Mouse (Mus musculus): ENCODE measurements around the gene Card10.
A peak's percentile ranks its signal among the peaks of the same experiment; 100 is the strongest.

Gene Card10

DNA sequence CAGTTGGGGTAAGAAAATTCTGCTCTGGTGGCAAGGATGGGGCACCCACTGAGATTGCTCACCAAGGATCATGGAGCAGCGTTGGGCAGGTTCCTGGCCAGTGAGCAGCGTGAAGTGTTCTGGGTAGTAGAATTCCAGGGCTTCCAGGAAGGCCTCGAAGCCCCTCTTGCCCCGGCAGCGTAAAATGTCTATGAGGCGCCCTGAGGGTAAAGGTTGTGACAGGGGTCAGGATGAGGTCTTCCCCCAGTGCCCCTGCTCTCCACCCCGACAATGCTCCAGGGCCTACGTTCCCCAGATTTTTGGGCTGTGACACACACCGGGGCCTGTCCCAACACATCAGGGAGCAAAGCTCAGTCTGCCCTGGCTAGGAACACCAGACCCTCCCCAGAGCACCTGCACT lies 1.3 kb downstream of the Card10 start:
- DNase-seq, result peak; percentile 10

DNA sequence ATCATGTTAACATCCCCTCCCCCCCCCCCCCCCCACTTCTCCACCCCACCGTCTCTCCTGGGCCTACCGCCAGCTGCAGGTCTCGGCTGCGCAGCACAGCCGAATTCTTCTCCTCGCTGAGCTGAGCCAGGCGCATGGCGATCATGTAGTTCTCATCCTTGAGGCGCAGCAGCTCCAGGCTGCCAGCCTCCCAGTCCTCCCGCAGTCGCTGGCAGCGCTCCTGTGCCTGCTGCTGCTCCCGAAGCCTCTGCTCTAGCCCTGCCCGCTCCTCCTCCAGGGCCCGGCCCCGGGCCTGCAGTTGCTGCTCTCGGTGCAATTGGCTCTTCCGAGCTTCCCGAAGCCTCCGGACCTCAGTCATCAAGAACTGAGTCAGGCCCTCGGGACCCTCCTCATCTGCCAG lies 3.8 kb downstream of the Card10 start:
- no peak for DNase-seq

DNA sequence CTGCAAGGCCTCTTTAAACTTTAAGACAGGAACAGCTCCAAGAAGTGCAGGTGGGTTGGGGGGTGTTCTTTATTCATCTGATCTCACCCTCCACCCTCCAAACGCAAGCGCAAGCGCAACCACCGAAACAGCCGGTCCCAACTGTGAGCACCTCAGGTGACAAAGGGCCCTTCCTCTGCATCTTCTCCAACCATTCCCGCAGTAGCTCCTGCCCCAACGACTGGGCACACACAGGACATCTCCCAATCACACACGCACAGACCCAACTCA lies 5.8 kb downstream of the Card10 start:
- DNase-seq, result no peak

DNA sequence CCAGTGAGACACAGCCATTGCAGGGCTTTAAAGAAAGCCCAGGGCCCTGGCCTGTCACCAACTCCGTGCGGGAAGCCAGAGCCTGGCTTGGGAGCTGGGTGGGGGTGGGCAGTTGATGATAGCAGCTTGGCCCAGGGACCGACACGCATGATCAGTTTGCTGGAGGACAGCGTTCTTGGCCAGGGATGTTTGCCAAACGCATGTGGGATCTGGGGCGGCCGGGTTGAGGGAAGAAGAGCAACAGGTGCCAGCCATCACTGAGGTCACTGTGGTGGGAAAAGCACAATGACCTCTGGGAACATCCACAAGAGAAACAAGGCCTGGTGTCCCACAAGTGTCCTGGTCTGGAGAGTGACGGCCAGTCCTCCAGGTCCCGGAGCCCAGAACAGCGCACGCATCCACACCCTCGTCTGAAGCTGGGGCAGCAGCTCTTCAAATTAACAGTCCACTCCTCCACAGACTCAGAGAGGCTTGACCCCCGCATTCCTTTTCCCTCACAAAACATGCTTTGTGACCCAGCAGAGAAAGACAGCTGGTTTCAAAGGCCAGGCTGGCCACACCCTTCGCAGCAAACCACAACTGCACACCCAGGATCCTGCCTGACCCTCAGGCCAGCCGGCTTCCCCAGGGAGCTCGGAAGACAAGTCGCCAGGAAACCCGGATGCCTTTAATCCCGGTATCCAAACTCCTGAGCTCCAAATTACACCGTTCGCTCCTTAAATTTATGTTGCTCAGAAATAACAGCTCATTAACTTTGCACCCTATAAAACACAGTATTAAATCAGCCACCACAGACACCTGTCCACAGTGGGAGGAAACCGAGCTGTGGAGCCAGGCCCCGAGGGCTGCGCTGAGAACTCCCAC lies 6.4 kb downstream of the Card10 start:
- DNase-seq, result peak; percentile 75

DNA sequence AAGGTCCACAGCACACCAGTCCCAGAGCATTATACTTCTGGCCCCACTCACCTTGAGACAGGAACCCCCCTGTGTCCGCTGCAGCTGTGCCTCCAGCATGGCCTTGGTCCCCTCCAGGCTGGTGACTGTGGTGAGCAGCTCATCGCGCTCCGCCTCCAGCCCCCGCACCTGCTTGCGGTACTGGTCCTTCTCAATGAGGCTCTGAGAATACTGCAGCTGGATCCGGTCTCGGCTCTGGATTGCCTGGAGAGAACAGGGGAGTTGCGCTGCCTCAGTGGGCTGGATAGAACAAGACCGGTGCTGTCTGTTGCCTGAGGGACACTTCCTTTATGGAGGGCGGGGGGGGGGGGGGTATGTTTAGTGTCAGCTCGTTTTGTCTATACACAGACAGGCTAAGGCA lies 11.9 kb downstream of the Card10 start:
- DNase-seq, result no peak

DNA sequence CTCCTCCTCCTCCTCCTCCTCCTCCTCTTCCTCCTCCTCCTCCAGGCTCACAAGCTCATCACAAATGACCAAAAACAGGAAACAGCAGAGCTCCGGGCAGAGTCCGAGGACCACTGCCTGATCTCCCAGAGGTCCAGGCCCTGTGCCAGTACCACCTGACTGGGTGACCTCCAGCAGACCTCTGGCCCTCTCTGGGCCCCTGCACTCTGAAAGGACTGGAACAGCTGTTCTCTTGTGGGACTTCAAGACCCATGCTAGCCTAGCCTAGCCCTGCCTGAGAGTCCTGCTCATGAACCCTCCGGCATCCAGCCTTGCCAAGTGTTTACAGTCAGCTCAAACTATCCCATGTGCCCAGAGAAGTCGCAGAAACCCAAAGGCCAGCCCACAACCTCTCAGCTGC lies 12.4 kb downstream of the Card10 start:
- DNase-seq, result peak; percentile 92

DNA sequence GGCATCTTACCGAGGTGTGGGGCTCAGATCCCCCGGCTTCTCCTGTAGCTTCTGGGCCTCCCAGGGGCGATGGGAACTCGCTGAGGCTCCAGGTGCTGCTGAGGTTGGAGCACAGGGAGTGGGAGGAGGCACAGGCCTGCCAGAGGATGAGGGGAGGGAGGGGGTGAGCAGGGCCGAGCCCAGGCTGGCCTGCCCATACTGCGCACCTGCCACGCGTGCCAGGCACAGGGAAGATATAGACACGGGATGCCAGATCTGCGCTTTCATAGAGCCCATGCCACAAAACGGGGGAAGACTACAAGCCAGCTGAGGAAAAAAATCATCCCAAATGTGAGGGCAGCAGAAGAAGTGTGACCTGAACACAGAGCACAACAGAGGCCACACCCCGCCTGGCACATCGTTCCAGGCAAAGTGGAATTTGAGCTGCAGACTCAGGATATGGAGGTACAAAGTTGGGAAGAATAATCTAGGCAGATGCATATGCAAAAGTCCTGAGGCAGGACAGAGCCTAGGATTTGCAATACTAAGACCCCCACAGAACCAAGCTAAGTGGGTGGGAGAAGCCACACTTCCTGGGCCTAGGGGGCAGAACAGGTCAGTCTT lies 13.0 kb downstream of the Card10 start:
- no peak for DNase-seq

DNA sequence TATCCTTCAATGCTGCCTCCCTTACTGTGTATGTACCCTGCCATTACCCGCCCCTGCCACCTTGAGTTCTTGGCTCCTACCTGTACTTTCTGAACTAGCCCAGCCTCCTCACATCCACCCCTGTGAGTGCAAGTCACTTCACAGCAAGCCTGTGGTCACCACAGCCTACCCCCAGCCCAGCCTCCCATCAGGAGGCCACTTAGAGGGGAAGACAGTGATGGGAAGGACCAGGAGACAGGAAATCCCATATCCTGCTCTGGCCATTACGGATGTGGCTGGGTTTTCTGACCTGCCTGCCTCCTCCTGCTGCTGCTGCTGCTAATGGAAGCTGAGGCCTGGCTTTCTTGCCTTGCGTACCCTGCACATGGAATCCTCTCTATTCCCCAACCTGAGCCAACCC lies 14.8 kb downstream of the Card10 start:
- DNase-seq, result peak; percentile 59

DNA sequence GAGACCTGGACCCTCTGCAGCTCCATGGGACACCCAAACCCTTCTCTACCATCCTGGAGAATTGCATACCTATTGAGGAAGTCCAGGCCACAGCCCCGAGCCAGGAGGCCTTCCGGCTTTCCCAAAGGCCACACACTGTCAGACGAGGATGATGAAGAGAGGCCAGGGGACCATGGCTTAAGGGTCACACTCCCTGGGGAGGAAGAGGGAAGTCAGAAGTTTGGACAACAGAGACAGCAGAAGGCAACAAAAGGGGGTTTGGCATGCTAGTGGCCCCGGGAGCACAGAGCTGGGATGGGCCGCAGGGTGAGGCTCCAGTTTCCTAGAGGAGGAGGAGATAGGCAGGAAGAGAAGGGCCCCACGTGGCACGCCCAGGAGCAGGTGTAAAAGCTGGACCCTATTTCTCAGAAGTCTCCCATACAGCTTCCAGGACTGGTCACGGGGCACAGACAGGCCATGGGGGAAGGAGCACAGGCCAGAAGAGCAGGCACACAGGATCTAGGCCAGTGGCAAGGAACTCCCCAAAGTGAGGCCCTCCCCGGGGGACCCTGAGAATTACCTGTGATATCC lies 15.5 kb downstream of the Card10 start:
- DNase-seq, result peak; percentile 73

DNA sequence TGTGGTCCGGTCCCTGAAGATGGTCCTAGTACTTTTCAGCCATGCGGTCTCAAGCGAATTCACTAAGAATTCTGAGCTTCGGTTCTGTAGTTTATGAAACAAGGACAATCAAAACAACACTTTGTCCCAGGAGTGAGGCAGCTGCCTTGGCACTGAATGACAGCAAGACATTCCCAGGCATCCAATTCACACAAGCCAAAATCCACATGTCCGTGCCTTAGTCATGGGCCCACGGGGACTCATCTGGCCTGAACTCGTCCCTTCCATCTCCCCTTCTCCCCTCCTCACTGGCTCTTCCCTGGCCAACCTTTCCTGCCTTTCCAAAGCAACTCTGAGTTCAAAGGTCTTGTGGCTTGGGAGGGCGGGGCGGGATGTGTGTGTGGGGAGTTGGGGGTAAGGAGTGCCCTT lies 16.4 kb downstream of the Card10 start:
- no peak for DNase-seq

DNA sequence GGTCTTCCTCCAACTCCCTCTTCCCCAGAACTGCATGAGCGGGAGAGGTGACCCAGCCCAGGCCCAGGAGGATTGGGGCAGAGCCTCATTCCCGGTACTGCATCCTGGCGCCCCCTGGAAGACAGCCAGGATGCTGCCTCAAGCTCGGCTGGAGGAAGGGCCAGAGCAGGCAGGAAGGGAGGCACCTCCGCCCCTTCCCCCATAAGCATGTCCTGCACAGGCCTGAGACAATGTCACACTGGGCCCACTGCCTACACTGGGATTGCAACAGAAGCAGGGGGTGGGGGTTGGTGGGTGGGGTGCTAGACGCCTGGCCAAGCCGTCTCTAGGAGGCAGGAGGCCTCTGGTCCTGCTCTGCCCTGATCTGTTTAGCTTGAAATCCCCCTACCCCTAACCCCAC lies 16.9 kb downstream of the Card10 start:
- peak; percentile 86 for DNase-seq

DNA sequence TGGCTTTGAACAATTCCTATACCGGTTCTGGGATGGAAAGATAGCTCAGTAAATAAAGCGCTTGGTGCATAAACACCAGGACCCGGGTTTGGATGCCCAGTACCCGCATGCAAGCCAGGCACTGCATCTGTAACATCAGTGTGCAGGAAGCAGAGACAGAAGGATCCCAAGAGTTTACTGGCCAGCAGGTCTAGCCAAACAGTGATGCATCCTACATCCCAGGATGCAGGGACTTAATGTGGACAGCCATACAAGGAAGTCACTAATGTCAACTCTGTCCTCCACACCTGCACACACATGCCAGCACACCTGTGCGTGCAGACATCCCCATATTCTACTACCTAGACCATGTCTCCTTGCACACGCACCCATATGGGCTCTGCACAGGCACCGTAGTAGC lies 17.6 kb downstream of the Card10 start:
- DNase-seq, result no peak

DNA sequence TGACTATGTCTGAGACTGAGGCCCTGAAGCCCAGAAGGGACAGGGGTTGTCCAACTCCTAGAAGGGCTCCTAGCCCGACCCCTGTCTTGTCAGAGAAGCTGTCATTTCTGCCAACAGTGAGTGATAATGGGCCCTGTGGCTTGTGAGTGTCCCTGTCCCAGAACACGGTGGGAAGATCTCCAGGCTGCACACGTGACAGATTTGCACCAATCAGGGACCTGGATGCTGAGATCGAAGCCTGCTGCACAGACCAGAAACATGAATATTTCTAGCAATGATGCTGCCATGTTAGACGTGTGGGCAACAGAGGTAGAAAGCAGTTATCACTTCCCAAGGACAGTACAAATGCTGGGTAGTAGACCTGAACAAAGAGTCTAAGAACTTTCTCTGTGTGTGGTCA lies 18.3 kb downstream of the Card10 start:
- DNase-seq, result no peak

DNA sequence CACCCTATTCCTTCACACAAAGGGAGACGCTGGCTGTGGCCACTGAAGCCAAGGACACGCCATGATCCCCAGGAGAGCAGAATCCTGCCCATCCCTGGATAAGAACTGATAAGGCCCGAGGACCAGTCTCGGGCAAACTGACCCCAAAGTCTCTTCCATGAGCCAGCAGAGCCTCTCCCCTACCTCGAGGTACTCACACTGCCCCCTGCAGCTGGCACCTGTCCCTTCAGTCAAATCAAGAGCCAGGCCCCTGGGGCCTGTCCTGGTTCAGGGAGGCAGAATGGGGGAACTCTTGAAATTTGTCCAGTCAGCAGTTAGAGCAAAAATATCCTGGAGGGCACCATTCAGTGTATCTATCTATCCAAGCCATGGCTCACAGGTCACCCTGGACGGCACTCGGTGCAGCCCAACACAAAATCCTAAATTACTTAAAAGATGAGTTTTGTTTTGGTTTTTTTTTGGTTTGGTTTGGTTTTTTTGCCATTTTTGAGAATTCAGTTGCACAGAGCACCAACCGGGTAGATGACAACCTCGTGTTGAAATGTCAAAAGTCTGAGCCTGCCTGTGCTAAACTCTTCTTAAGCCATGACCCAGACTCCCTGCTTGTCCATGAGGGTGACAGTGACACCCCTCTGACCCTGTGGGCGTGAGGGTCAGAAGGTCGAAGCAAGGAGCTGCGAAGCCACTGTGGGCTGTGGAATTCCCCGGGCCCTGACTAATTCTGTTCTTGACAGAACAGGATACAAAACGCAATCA lies 20.3 kb downstream of the Card10 start:
- DNase-seq, result no peak

DNA sequence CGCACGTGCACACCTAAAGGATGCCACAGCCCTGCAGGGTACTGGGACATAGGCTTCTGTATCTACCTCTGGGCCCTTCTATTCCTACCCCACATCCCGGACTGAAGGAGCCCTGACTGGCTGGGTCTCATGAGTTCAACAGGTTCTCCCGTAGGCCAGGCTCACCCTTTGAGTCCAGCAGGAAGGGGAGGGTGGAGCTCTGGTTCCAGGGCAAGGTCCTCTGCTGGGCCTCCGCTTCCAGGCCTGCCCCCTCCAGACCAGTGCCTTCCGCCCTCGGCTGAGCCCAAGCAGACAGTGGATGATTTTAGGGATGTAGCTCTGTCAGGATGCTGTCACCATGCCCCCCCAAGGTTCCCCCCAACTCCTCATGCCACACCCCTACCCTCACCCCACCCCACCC lies 21.9 kb downstream of the Card10 start:
- DNase-seq, result peak; percentile 79

DNA sequence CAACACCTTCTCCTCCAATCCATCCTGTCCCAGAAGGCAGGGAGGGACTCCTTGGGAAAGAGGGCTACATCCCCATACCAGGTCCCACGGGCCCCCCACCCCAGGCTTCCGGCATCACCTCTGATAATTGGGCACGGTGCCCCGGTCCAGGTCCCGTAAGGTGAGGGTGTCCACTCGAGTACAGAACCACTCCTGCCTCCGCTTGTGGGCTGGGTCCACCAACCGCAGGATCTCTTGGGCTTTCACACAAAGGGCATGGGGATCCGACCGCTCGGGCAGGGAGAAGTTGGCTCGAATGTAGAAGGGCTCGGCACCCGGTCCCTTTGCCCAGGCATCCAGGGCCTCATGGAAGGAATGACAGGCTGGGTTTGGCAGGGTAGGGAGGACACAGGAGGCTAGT lies 22.5 kb downstream of the Card10 start:
- no peak for DNase-seq

DNA sequence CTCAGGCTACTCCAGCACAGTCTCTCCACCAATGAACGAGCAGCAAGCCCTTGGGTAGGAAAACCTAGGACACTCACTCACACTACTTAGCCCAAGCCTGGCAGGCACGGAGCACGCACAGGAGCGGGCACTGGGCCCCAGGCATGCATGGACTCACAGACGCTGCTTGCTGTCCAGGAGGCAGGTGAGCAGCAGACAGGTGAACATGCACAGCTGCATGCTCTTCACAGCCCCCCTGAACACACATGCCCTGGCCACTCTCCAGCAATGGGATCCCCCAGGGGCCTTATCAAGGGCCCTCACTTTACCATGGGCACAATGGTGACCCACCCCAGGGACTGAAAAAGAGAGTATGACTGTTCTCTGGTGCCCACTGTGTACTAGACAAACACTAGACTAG lies 23.2 kb downstream of the Card10 start:
- no peak for DNase-seq

DNA sequence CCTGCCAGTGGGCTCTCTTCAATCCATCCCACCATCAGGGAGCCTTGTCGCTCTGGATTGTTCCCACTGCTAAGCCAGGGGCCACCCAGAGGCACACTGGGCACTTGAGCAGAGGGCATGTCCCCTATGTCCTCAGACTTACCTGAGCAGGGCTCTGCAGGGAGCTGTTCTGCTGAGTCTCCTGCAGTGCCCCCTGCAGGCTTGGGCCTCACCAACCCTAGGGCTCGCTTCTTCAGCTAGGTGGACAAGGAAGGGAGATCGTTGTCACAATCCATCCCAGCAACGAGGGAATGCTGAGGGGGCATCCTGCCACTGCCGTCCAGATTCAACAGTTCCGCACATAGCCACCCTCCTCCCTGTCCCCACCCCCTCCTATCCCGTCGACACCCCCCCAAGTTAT lies 23.6 kb downstream of the Card10 start:
- no peak for DNase-seq

DNA sequence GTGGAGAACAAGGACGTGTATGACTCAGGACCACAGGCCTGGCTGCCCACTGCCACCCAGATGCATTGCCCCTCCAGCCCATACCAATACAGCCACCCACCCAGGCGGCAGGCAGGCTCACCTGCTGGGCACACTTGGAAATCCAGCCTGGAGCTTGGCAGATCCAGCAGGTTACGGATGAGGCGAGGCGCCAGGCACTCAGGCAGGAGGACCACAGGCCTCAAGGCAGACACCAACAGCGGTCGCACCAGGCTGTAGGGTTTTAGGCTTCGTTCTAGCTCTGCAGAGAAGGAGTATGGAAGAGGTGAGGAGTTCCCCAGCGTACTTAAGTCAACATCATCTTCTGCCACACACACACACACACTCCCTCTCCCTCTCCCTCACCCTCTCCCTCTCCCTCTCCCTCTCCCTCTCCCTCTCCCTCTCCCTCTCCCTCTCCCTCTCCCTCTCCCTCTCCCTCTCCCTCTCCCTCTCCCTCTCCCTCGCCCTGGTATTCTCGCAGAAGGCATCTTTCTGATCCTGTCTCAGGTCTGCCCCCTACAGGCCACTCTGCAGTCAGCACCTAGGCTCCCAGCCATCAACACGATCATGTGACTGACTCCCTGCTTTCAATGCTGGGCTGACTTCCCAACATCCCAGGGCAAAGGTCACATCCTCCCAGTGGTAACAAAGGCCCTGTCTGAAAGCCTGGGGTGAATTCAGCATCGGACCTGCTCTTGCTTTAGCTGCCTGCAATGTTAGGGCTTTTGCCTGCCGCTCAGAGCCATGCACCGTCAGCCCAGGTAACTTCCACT lies 24.6 kb downstream of the Card10 start:
- peak; percentile 95 for DNase-seq

DNA sequence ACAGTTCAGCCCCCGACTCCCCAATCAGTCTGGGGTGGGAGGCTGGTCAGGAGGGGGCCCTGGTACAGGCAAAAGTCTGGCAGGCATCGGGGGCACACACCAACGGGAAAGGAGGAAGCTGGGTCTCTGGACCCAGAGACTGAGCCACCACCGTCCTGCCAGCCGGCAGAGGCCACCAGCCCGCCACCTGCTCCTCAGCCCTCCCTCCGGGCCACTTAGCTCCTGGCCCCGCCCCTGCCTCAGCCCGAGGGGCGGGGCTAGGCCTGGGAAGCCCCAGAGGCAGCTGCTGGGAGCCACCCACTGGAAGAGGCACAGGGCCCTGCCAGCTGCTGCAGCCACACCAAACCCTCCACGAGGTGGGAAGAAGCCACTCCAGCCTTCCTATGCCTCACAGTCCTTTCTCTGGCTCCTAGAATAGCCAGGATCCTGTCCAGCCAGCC lies 29.5 kb downstream of the Card10 start, which contains the start of gene Mfng:
Mfng (minus strand) TSS at position 186 of the 440 bp plus-strand sequence.
- peak; percentile 86 for DNase-seq

DNA sequence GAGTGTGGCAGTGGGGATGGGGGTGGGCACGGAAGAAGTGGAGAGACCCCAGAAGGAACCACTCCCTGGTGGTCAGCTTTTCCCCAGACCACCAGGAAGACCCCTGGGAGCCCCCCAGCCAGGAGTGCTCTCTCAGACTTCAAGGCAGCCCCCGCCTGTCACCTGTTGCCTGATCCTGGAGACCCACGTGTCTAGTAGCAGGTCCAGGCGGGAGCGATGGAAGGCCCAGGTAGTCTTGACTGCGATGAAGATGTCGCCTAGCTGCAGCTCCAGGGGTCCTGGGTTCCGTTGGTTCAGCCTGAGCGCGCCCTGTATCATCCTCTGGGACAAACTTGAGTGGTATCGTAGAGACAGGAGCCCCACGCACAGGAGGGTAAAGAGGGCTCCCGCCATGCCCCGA lies 30.0 kb downstream of the Card10 start:
- DNase-seq, result no peak

DNA sequence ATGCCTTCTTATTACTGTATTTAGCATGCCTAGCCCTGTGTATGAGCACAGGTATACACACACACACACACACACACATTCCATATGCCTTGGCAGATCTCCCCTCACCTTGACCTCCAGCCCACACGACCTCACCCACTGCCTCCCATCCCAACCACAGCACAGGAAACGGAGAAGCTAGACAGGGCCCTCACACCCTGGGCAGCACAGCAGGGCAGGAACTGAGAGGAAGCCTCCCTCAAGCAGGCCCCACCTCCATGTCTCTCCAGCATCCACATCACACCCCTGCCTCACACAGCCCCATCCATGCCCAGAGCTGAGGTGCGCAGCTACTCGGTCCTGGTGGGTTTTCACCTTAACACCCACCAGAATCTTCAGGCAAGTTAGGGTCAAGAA lies 30.5 kb downstream of the Card10 start:
- DNase-seq, result peak; percentile 67

Data from kidney, postnatal 14 days (tissue).